Mouse (Mus musculus): Measurements from ENCODE around the gene Olfr229. TPM values are rescaled to one million over a fixed set of nuclear protein-coding genes. Genes with fewer than 3 reads are reported as not detected.

Gene Olfr229
- polyA plus RNA-seq, 1 experiment from 2014 or later: not detected

Other genes starting within 250 kb of the Olfr229 start
- not detected in 2 replicates for gene Olfr963, start 240.1 kb upstream of the Olfr229 start, polyA plus RNA-seq (2016; fragmentation: Nextera tagmentation; extraction: Ambion mirVana)
- gene Olfr149, start 200.2 kb upstream of the Olfr229 start, polyA plus RNA-seq (2016; fragmentation: Nextera tagmentation; extraction: Ambion mirVana): not detected in 2 replicates
- gene Olfr965, start 196.0 kb upstream of the Olfr229 start, polyA plus RNA-seq (2016; fragmentation: Nextera tagmentation; extraction: Ambion mirVana): not detected in 2 replicates
- not detected in 2 replicates for gene Olfr150, start 176.4 kb upstream of the Olfr229 start, polyA plus RNA-seq (2016; fragmentation: Nextera tagmentation; extraction: Ambion mirVana)
- not detected in 2 replicates for gene Olfr967, start 161.1 kb upstream of the Olfr229 start, polyA plus RNA-seq (2016; fragmentation: Nextera tagmentation; extraction: Ambion mirVana)
- not detected in 2 replicates for gene Olfr968, start 124.1 kb upstream of the Olfr229 start, polyA plus RNA-seq (2016; fragmentation: Nextera tagmentation; extraction: Ambion mirVana)
- not detected in 2 replicates for gene Olfr969, start 116.4 kb upstream of the Olfr229 start, polyA plus RNA-seq (2016; fragmentation: Nextera tagmentation; extraction: Ambion mirVana)
- gene Olfr970, start 98.5 kb upstream of the Olfr229 start, polyA plus RNA-seq (2016; fragmentation: Nextera tagmentation; extraction: Ambion mirVana): not detected in 2 replicates
- not detected in 2 replicates for gene Olfr971, start 70.5 kb upstream of the Olfr229 start, polyA plus RNA-seq (2016; fragmentation: Nextera tagmentation; extraction: Ambion mirVana)
- not detected in 2 replicates for gene Olfr972, start 40.9 kb upstream of the Olfr229 start, polyA plus RNA-seq (2016; fragmentation: Nextera tagmentation; extraction: Ambion mirVana)
- not detected in 2 replicates for gene Olfr974, start 30.2 kb downstream of the Olfr229 start, polyA plus RNA-seq (2016; fragmentation: Nextera tagmentation; extraction: Ambion mirVana)
- gene Olfr975, start 44.7 kb downstream of the Olfr229 start, polyA plus RNA-seq (2016; fragmentation: Nextera tagmentation; extraction: Ambion mirVana): not detected in 2 replicates
- not detected in 2 replicates for gene Olfr976, start 53.8 kb downstream of the Olfr229 start, polyA plus RNA-seq (2016; fragmentation: Nextera tagmentation; extraction: Ambion mirVana)
- not detected in 2 replicates for gene Olfr978, start 84.8 kb downstream of the Olfr229 start, polyA plus RNA-seq (2016; fragmentation: Nextera tagmentation; extraction: Ambion mirVana)
- not detected in 2 replicates for gene Olfr979, start 96.1 kb downstream of the Olfr229 start, polyA plus RNA-seq (2016; fragmentation: Nextera tagmentation; extraction: Ambion mirVana)
- not detected in 2 replicates for gene Olfr980, start 102.2 kb downstream of the Olfr229 start, polyA plus RNA-seq (2016; fragmentation: Nextera tagmentation; extraction: Ambion mirVana)
- not detected in 2 replicates for gene Olfr981, start 114.1 kb downstream of the Olfr229 start, polyA plus RNA-seq (2016; fragmentation: Nextera tagmentation; extraction: Ambion mirVana)
- not detected in 2 replicates for gene Olfr982, start 166.5 kb downstream of the Olfr229 start, polyA plus RNA-seq (2016; fragmentation: Nextera tagmentation; extraction: Ambion mirVana)
- gene Olfr983, start 186.3 kb downstream of the Olfr229 start, polyA plus RNA-seq (2016; fragmentation: Nextera tagmentation; extraction: Ambion mirVana): not detected in 2 replicates
- gene Olfr984, start 206.9 kb downstream of the Olfr229 start, polyA plus RNA-seq (2016; fragmentation: Nextera tagmentation; extraction: Ambion mirVana): 0.04 TPM in 1 of 2 replicates, not detected in the other
- not detected in 2 replicates for gene Olfr985, start 222.8 kb downstream of the Olfr229 start, polyA plus RNA-seq (2016; fragmentation: Nextera tagmentation; extraction: Ambion mirVana)
- not detected in 2 replicates for gene Tmem225, start 240.8 kb downstream of the Olfr229 start, polyA plus RNA-seq (2016; fragmentation: Nextera tagmentation; extraction: Ambion mirVana)

Data from limb, embryonic 12.5 days (tissue).